Mouse (Mus musculus): ENCODE measurements around the gene Pitpnm2.
"Not testable (repeated sequence)": the region's sequence is repeated elsewhere in the genome, so short reads cannot be mapped to it uniquely, and the experiment has no call there.

Gene Pitpnm2

GRCm38 (mm10) chr5:124249614-124250591 lies at the start of gene Pitpnm2:
Pitpnm2 (minus strand) TSS chr5:124249760.
- DNase-seq (ENCODE audit: low read depth): no peak

- not testable (repeated sequence) for DNase-seq (ENCODE audit: low read depth)
Measured at GRCm38 (mm10) chr5:124299307-124299706, 49.7 kb upstream of the Pitpnm2 start.

- no peak for DNase-seq (ENCODE audit: low read depth)
Measured at GRCm38 (mm10) chr5:124296475-124296874, 46.9 kb upstream of the Pitpnm2 start.

GRCm38 (mm10) chr5:124293967-124294366 lies 44.4 kb upstream of the Pitpnm2 start:
- no peak for DNase-seq (ENCODE audit: low read depth)

- DNase-seq (ENCODE audit: low read depth): no peak
Measured at GRCm38 (mm10) chr5:124290216-124290615, 40.7 kb upstream of the Pitpnm2 start.

- no peak for DNase-seq (ENCODE audit: low read depth)
Measured at GRCm38 (mm10) chr5:124287616-124288247, 38.2 kb upstream of the Pitpnm2 start.

- DNase-seq (ENCODE audit: low read depth): no peak
Measured at GRCm38 (mm10) chr5:124284330-124284729, 34.8 kb upstream of the Pitpnm2 start.

- no peak for DNase-seq (ENCODE audit: low read depth)
Measured at GRCm38 (mm10) chr5:124282854-124283253, 33.3 kb upstream of the Pitpnm2 start.

- DNase-seq (ENCODE audit: low read depth): no peak
Measured at GRCm38 (mm10) chr5:124270226-124270625, 20.7 kb upstream of the Pitpnm2 start.

- no peak for DNase-seq (ENCODE audit: low read depth)
Measured at GRCm38 (mm10) chr5:124269661-124270060, 20.1 kb upstream of the Pitpnm2 start.

- no peak for DNase-seq (ENCODE audit: low read depth)
Measured at GRCm38 (mm10) chr5:124267652-124268051, 18.1 kb upstream of the Pitpnm2 start.

GRCm38 (mm10) chr5:124266821-124267220 lies 17.3 kb upstream of the Pitpnm2 start:
- DNase-seq (ENCODE audit: low read depth): no peak

- DNase-seq (ENCODE audit: low read depth): no peak
Measured at GRCm38 (mm10) chr5:124263246-124263645, 13.7 kb upstream of the Pitpnm2 start.

- DNase-seq (ENCODE audit: low read depth): no peak
Measured at GRCm38 (mm10) chr5:124262090-124262489, 12.5 kb upstream of the Pitpnm2 start.

- DNase-seq (ENCODE audit: low read depth): no peak
Measured at GRCm38 (mm10) chr5:124259133-124259532, 9.6 kb upstream of the Pitpnm2 start.

- no peak for DNase-seq (ENCODE audit: low read depth)
Measured at GRCm38 (mm10) chr5:124258026-124258425, 8.5 kb upstream of the Pitpnm2 start.

GRCm38 (mm10) chr5:124255141-124255540 lies 5.6 kb upstream of the Pitpnm2 start:
- DNase-seq (ENCODE audit: low read depth): no peak

- DNase-seq (ENCODE audit: low read depth): no peak
Measured at GRCm38 (mm10) chr5:124253555-124253954, 4.0 kb upstream of the Pitpnm2 start.

- no peak for DNase-seq (ENCODE audit: low read depth)
Measured at GRCm38 (mm10) chr5:124252580-124253320, 3.2 kb upstream of the Pitpnm2 start.

- DNase-seq (ENCODE audit: low read depth): no peak
Measured at GRCm38 (mm10) chr5:124251070-124251469, 1.5 kb upstream of the Pitpnm2 start.

GRCm38 (mm10) chr5:124248845-124249613 lies 531 bp downstream of the Pitpnm2 start:
- no peak for DNase-seq (ENCODE audit: low read depth)

Data from c-Kit-positive CD71-negative TER-119-negative erythroid progenitor cells, embryonic 14.5 days (primary cell).